Mouse (Mus musculus) heart, embryonic 13.5 days (tissue): Measurements from ENCODE around the gene Morf4l1. TPM values are rescaled to one million over a fixed set of nuclear protein-coding genes. Genes with fewer than 3 reads are reported as not detected.
"Not testable (repeated sequence)": the region's sequence is repeated elsewhere in the genome, so short reads cannot be mapped to it uniquely, and the experiment has no call there.

ENCODE experiments used
- ATAC-seq: fragments of 200-750 bp; cut with Nextera tagmentation; 2 replicates; pipeline ENCODE4 v1.8.0; 2017; ENCODE audit warnings: moderate TSS enrichment; ENCODE audit not compliant: insufficient number of reproducible peaks, low FRiP score, low TSS enrichment; ENCODE audit errors: extremely low read depth
- H3K27ac ChIP-seq: fragments of 300-500 bp; sonication (generic); replicated peaks from 2 replicates; pipeline ENCODE4 v1.5.1; 2015; ENCODE audit warnings: moderate library complexity, mild to moderate bottlenecking, inconsistent platforms
- H3K27me3 ChIP-seq: fragments of 300-500 bp; sonication (generic); replicated peaks from 2 replicates; pipeline ENCODE4 v1.6.1; 2015; ENCODE audit warnings: mild to moderate bottlenecking, inconsistent platforms
- H3K36me3 ChIP-seq: fragments of 300-500 bp; sonication (generic); 2 replicates; pipeline ENCODE4 v1.6.1; 2015; ENCODE audit warnings: mild to moderate bottlenecking, inconsistent platforms
- H3K4me1 ChIP-seq: fragments of 300-500 bp; sonication (generic); 2 replicates; pipeline ENCODE4 v1.6.1; 2015; ENCODE audit warnings: inconsistent platforms
- H3K4me2 ChIP-seq: fragments of 300-500 bp; sonication (generic); 2 replicates; pipeline ENCODE4 v1.6.1; 2015; ENCODE audit warnings: inconsistent platforms, mild to moderate bottlenecking, moderate library complexity
- H3K4me3 ChIP-seq: fragments of 300-500 bp; sonication (generic); 2 replicates; pipeline ENCODE4 v1.5.1; 2015; ENCODE audit warnings: moderate library complexity, mild to moderate bottlenecking, inconsistent platforms
- H3K9ac ChIP-seq: fragments of 300-500 bp; sonication (generic); 2 replicates; pipeline ENCODE4 v1.6.1; 2015; ENCODE audit warnings: inconsistent platforms, mild to moderate bottlenecking, moderate library complexity
- H3K9me3 ChIP-seq: fragments of 300-500 bp; sonication (generic); 2 replicates; pipeline ENCODE4 v1.6.1; 2016; ENCODE audit warnings: inconsistent platforms
- WGBS: fragments of 180-500 bp; shearing (Covaris S2); methylation state at CpG from one replicate; pipeline ENCODE4 v1.1.7; 2015; ENCODE audit warnings: mixed read lengths; 5-methylcytosine and 5-hydroxymethylcytosine counted together
- polyA plus RNA-seq: library from polyadenylated mRNA; unstranded; fragments of >200 nt; fragmentation: Nextera tagmentation; extraction: Ambion mirVana; gene quantifications from 2 replicates; pipeline ENCODE4 v1.2.1, GENCODE M21; 2015

Gene Morf4l1
- polyA plus RNA-seq, 1 experiment from 2014 or later = 332 TPM

GRCm38 (mm10) chr9:90056716-90057115 lies 57.9 kb downstream of the Morf4l1 start:
- Histone ChIP-seq H3K36me3 (no peaks in the 10 kb centered on the region), H3K4me1 (peaks cover 8% of the 10 kb centered on the region; the same call in 1 of the 2 replicates), H3K4me3 (no peak overlapping the region), H3K4me2 (no peak overlapping the region), H3K9ac (no peak overlapping the region), H3K27ac (no peak overlapping the region), H3K27me3 (no peaks in the 10 kb centered on the region), H3K9me3 (no peaks in the 10 kb centered on the region)
- WGBS = 78% methylated on average over 2 of the region's 2 CpGs
- ATAC-seq = no peak

- no peak for ATAC-seq
- Histone ChIP-seq H3K9ac (no peak overlapping the region), H3K9me3 (no peaks in the 10 kb centered on the region), H3K27ac (no peak overlapping the region), H3K4me1 (peaks cover 8% of the 10 kb centered on the region; the same call in 1 of the 2 replicates), H3K27me3 (no peaks in the 10 kb centered on the region), H3K4me3 (peak overlapping the region; percentile 69), H3K36me3 (no peaks in the 10 kb centered on the region), H3K4me2 (peak overlapping the region; percentile 81; the same call in 1 of the 2 replicates)
- 74% methylated on average over 3 of the region's 3 CpGs for WGBS
Observed at GRCm38 (mm10) chr9:90055911-90056310, 58.7 kb downstream of the Morf4l1 start.

- Histone ChIP-seq H3K9ac (0 out of 2 replicates have a peak overlapping the region, but pooled peaks have one; percentile 86), H3K9me3 (no peaks in the 10 kb centered on the region), H3K4me3 (peak overlapping the region; percentile 69), H3K4me1 (peaks cover 8% of the 10 kb centered on the region; the same call in 1 of the 2 replicates), H3K4me2 (peak overlapping the region; percentile 81), H3K36me3 (no peaks in the 10 kb centered on the region), H3K27ac (no peak overlapping the region), H3K27me3 (no peaks in the 10 kb centered on the region)
- 45% methylated on average over 5 of the region's 5 CpGs for WGBS
- ATAC-seq = no peak
Observed at GRCm38 (mm10) chr9:90055409-90055808, 59.2 kb downstream of the Morf4l1 start.

- Histone ChIP-seq H3K9ac (peak overlapping the region; percentile 86), H3K9me3 (no peaks in the 10 kb centered on the region), H3K27me3 (no peaks in the 10 kb centered on the region), H3K36me3 (no peaks in the 10 kb centered on the region), H3K27ac (peak overlapping the region; percentile 46), H3K4me1 (peaks cover 8% of the 10 kb centered on the region; the same call in 1 of the 2 replicates), H3K4me2 (peak overlapping the region; percentile 81), H3K4me3 (peak overlapping the region; percentile 69)
- ATAC-seq = peak; percentile 72; the same call in 1 of the 2 replicates
- WGBS = under 1% methylated on average over 37 of the region's 37 CpGs
Observed at GRCm38 (mm10) chr9:90054371-90055145, 60.0 kb downstream of the Morf4l1 start.

- no peaks in the 10 kb centered on the region for H3K36me3 ChIP-seq
- H3K27me3 ChIP-seq = no peaks in the 10 kb centered on the region
- no peaks in the 10 kb centered on the region for H3K9me3 ChIP-seq
- peak within 1 kb of the TSS; percentile 81 for H3K4me2 ChIP-seq
- peaks cover 8% of the 10 kb centered on the region; the same call in 1 of the 2 replicates for H3K4me1 ChIP-seq
- no peak for ATAC-seq
- peak within 1 kb of the TSS; percentile 86 for H3K9ac ChIP-seq
- H3K27ac ChIP-seq = peak within 1 kb of the TSS; percentile 46
- WGBS = 76% methylated on average over 2 of the region's 2 CpGs
- peak within 1 kb of the TSS; percentile 69 for H3K4me3 ChIP-seq
Observed at GRCm38 (mm10) chr9:90053852-90054251, 60.7 kb downstream of the Morf4l1 start, which contains the start of gene Ctsh. Ctsh (plus strand) TSS chr9:90054152.

GRCm38 (mm10) chr9:90047937-90048627 lies 66.5 kb downstream of the Morf4l1 start:
- peak; percentile 54; the same call in 1 of the 2 replicates for ATAC-seq
- Histone ChIP-seq H3K4me1 (no peaks in the 10 kb centered on the region; the same call in 1 of the 2 replicates), H3K4me2 (no peak overlapping the region), H3K27ac (peak overlapping the region; percentile 68), H3K9me3 (peaks cover 5% of the 10 kb centered on the region; the same call in 1 of the 2 replicates), H3K9ac (no peak overlapping the region), H3K27me3 (no peaks in the 10 kb centered on the region), H3K4me3 (no peak overlapping the region), H3K36me3 (no peaks in the 10 kb centered on the region)
- 35% methylated on average over 5 of the region's 5 CpGs for WGBS

GRCm38 (mm10) chr9:90045191-90045590 lies 69.4 kb downstream of the Morf4l1 start:
- 85% methylated on average over 7 of the region's 7 CpGs for WGBS
- no peak overlapping the region for H3K4me3 ChIP-seq
- no peaks in the 10 kb centered on the region; the same call in 1 of the 2 replicates for H3K4me1 ChIP-seq
- no peaks in the 10 kb centered on the region for H3K27me3 ChIP-seq
- H3K27ac ChIP-seq = no peak overlapping the region
- H3K9me3 ChIP-seq = peaks cover 5% of the 10 kb centered on the region; the same call in 1 of the 2 replicates
- no peaks in the 10 kb centered on the region for H3K36me3 ChIP-seq
- no peak overlapping the region for H3K4me2 ChIP-seq
- no peak overlapping the region for H3K9ac ChIP-seq
- ATAC-seq = no peak

- H3K4me2 ChIP-seq, ATAC-seq, H3K27ac ChIP-seq, H3K27me3 ChIP-seq, H3K9me3 ChIP-seq, H3K4me3 ChIP-seq, H3K9ac ChIP-seq, H3K4me1 ChIP-seq, H3K36me3 ChIP-seq: not testable (repeated sequence)
- WGBS = 87% methylated on average over 8 of the region's 8 CpGs
Observed at GRCm38 (mm10) chr9:90042906-90043305, 71.7 kb downstream of the Morf4l1 start.

Other genes starting within 250 kb of the Morf4l1 start
- gene Rasgrf1, start 204.9 kb downstream of the Morf4l1 start, polyA plus RNA-seq = 0.16 and 0.19 TPM in 2 replicates
- gene Ctsh, start 60.6 kb downstream of the Morf4l1 start, polyA plus RNA-seq = 46.5 and 49.8 TPM in 2 replicates
- gene Adamts7, start 48.3 kb upstream of the Morf4l1 start, polyA plus RNA-seq = 6.8 and 7.9 TPM in 2 replicates
- 4.5 and 5.2 TPM in 2 replicates for gene Tbc1d2b, start 156.0 kb upstream of the Morf4l1 start, polyA plus RNA-seq